Mouse (Mus musculus) liver, adult 2 months (tissue): ENCODE data around the gene Mycl. TPM values are rescaled to one million over a fixed set of nuclear protein-coding genes. Genes with fewer than 3 reads are reported as not detected.
A peak's percentile ranks its signal among the peaks of the same experiment; 100 is the strongest.

Experiments used
- DNase-seq: peaks from one replicate; pipeline ENCODE4 v3.0.0-alpha.2; 2011; ENCODE audit warnings: low read depth, low spot score; ENCODE audit errors: extremely low read depth
- H3K27ac ChIP-seq: fragments of 200-500 bp; replicated peaks from 2 replicates; pipeline ENCODE4 v1.5.1; 2012; ENCODE audit warnings: low read depth, mild to moderate bottlenecking, control low read depth, inconsistent platforms, low read length; ENCODE audit not compliant: insufficient read depth
- H3K27me3 ChIP-seq: fragments of 200-500 bp; 2 replicates; pipeline ENCODE4 v1.6.1; 2012; ENCODE audit warnings: mild to moderate bottlenecking, moderate library complexity, low read length, inconsistent platforms; ENCODE audit not compliant: control insufficient read depth, insufficient read depth
- H3K36me3 ChIP-seq: fragments of 200-500 bp; 2 replicates; pipeline ENCODE4 v1.6.1; 2012; ENCODE audit warnings: low read length, inconsistent platforms; ENCODE audit not compliant: control insufficient read depth, insufficient read depth
- H3K4me1 ChIP-seq: fragments of 200-500 bp; 2 replicates; pipeline ENCODE4 v1.6.1; 2011; ENCODE audit warnings: low read length; ENCODE audit not compliant: control insufficient read depth, insufficient read depth
- H3K4me3 ChIP-seq: fragments of 200-500 bp; 2 replicates; pipeline ENCODE4 v1.5.1; 2011; ENCODE audit warnings: low read depth, mild to moderate bottlenecking, control low read depth, low read length, moderate library complexity; ENCODE audit not compliant: insufficient read depth
- H3K79me2 ChIP-seq: fragments of 200-500 bp; 2 replicates; pipeline ENCODE4 v1.6.1; 2012; ENCODE audit warnings: inconsistent platforms, mild to moderate bottlenecking, low read length, moderate library complexity; ENCODE audit not compliant: control insufficient read depth, insufficient read depth
- H3K9ac ChIP-seq: fragments of 200-500 bp; 2 replicates; pipeline ENCODE4 v1.6.1; 2012; ENCODE audit warnings: low read depth, mild to moderate bottlenecking, control low read depth, inconsistent platforms, low read length
- CTCF ChIP-seq: fragments of 200-500 bp; IDR thresholded peaks from 2 replicates; pipeline ENCODE4 v1.5.1; 2011; ENCODE audit warnings: low read depth, low read length, control low read depth
- POLR2A ChIP-seq: fragments of 200-500 bp; IDR thresholded peaks from 2 replicates; pipeline ENCODE4 v1.6.1; 2011; ENCODE audit warnings: low read length, control low read depth; ENCODE audit not compliant: insufficient read depth; ENCODE audit errors: extremely low read depth
- WGBS: fragments of 180-500 bp; shearing (Covaris S2); methylation state at CpG from one replicate; pipeline ENCODE4 v1.1.7; 2018; 5-methylcytosine and 5-hydroxymethylcytosine counted together
- polyA plus RNA-seq: library from polyadenylated mRNA; depleted of rRNA; stranded (reverse); fragments of >200 nt; gene quantifications from 2 replicates; pipeline ENCODE4 v1.2.3, GENCODE M21; 2012; rRNA removed
- total RNA-seq: library from RNA; depleted of rRNA; stranded (reverse); fragments of >200 nt; gene quantifications from 2 replicates; pipeline ENCODE4 v1.2.3, GENCODE M21; 2014; rRNA removed

The Mycl gene
- 7.0 and 7.6 TPM in 2 replicates for total RNA-seq
- 3.3 and 3.6 TPM in 2 replicates for polyA plus RNA-seq

DNA sequence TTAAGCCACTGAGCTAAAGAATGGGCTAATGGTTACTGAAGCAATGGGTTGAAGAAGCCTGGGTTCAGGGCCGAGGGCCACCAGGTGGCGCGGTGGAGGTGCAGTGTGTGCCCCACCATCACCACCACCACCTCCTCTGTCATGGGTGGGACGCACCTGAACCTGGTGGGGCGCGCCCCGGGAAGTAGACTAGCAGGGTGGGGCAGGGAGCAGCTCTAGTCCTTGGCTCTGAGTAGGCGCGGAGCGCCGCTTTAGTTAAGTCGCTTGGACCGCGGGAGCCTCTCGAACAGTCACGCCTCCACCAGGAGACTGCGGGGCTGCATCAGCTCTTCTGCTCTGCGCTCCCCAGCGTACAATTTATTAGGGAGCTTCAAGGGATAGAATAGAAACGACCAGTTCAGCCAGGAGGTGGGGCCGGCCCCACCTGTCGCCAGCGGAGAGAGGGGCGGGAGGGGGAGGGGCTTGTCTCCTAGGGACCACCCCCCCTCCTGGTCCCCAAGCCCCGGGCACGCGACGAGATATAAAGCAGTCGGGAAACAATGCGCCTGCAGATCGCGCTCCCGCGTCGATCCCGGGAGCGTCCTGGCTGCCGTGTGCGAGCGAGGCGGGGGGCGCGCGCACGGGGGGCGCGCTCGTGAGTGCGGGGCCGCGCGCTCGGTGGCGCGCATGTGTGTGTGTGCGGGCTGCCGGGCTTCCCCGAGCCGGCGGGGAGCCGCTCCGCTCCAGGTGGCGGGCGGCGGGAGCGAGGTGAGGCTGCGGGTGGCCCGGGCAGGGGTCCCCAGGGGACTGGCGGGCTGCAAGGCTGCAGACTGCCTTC, at the start of gene Mycl:
Gene Mycl (plus strand): TSS at position 249 of the 817 bp plus-strand sequence.
- peak; percentile 93 for TF ChIP-seq CTCF
- peak; percentile 8; the same call in 1 of the 2 replicates for TF ChIP-seq POLR2A
- under 1% methylated on average over 68 of the region's 69 CpGs for WGBS
- 0 out of 2 replicates have a peak, but pooled peaks cover 2% of the 10 kb centered on the region for H3K79me2 ChIP-seq
- DNase-seq: no peak
- peak within 1 kb of the TSS; percentile 84 for H3K27ac ChIP-seq
- no peaks in the 10 kb centered on the region for H3K27me3 ChIP-seq
- H3K4me1 ChIP-seq: peaks cover 15% of the 10 kb centered on the region
- H3K9ac ChIP-seq: peak within 1 kb of the TSS; percentile 98
- peak within 1 kb of the TSS; percentile 94 for H3K4me3 ChIP-seq
- H3K36me3 ChIP-seq: no peaks in the 10 kb centered on the region

GRCm38 (mm10) chr4:122947223-122947622, 48.2 kb upstream of the Mycl start:
- no peaks in the 10 kb centered on the region for H3K27me3 ChIP-seq
- H3K4me1 ChIP-seq: no peaks in the 10 kb centered on the region
- H3K79me2 ChIP-seq: no peaks in the 10 kb centered on the region
- DNase-seq: no peak
- TF ChIP-seq POLR2A (no peak), CTCF (no peak)
- WGBS: 93% methylated on average over 3 of the region's 3 CpGs
- H3K36me3 ChIP-seq: peaks cover 36% of the 10 kb centered on the region
- H3K27ac ChIP-seq: no peak overlapping the region
- no peak overlapping the region for H3K4me3 ChIP-seq
- no peak overlapping the region for H3K9ac ChIP-seq

DNA sequence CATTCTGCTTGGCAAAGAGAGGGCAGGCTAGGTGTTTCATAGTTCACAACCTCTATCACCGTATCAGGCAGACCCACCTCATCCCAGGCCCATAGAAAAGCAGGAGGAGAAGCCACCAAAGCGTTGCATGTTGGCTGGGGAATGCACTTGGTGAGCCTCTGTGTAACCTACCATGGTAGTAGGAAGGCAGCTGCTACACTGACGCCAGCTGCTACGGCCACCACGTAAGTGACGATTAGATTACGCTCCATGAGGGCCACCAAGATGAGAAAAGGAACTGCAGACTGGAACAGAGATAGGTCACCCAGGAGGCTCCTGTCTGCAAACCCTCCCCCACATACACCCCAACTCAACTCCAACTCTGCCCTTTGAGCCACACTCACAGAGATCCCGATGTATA, 46.4 kb upstream of the Mycl start:
- WGBS: 92% methylated on average over 8 of the region's 8 CpGs

DNA sequence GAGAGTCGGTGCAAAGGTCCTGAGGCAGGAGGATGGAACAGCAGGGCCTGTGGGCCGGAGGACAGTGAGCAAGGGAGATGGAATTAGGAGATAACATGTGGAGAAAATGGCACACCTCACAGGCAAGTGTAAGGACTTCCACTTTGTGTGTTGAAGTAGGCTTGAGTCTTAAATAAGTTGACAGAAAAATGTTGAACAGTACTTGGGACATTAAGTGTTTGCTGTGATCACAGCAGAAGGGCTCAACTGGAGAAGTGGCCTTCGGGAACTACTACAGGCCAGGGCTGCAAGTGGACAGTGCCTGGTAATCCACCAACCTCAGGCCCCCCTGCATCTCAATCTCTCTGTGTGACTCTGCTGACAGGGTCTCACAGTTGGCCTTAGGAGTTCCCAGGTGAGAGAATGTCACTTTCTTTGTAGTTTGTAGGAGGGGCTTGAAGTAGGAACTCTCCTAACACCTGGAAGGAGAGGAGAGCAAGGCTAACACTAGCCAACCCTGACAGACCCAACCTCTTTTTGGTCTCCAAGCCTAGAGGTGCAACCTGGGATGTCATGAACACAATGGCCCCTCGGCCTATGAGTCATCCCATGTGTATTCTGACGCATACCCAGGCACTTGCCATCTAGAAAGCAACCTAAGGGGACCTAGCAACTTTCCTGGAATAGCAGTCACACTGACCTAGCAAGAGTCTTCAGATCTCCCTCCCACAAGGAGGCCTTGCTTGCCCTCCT, 40.6 kb upstream of the Mycl start:
- Histone ChIP-seq H3K36me3 (peaks cover 41% of the 10 kb centered on the region), H3K4me1 (peaks cover 13% of the 10 kb centered on the region), H3K4me3 (peak overlapping the region; percentile 15; the same call in 1 of the 2 replicates), H3K27me3 (no peaks in the 10 kb centered on the region), H3K9ac (peak overlapping the region; percentile 68), H3K79me2 (no peaks in the 10 kb centered on the region), H3K27ac (peak overlapping the region; percentile 79)
- TF ChIP-seq CTCF (no peak), POLR2A (no peak)
- WGBS: 53% methylated on average over 5 of the region's 5 CpGs
- no peak for DNase-seq

More for the DNA sequence above, 46.4 kb upstream of the Mycl start:
- peaks cover 2% of the 10 kb centered on the region; the same call in 1 of the 2 replicates for H3K4me1 ChIP-seq
- H3K27me3 ChIP-seq: no peaks in the 10 kb centered on the region
- H3K36me3 ChIP-seq: peaks cover 47% of the 10 kb centered on the region
- no peak for TF ChIP-seq POLR2A
- TF ChIP-seq CTCF: no peak
- no peak for DNase-seq
- H3K79me2 ChIP-seq: no peaks in the 10 kb centered on the region
- no peak overlapping the region for H3K4me3 ChIP-seq
- H3K27ac ChIP-seq: no peak overlapping the region
- H3K9ac ChIP-seq: no peak overlapping the region

- Histone ChIP-seq H3K4me1 (peaks cover 13% of the 10 kb centered on the region), H3K27me3 (no peaks in the 10 kb centered on the region), H3K27ac (peak overlapping the region; percentile 79), H3K4me3 (peak overlapping the region; percentile 15; the same call in 1 of the 2 replicates), H3K9ac (peak overlapping the region; percentile 68), H3K79me2 (no peaks in the 10 kb centered on the region), H3K36me3 (peaks cover 36% of the 10 kb centered on the region; the same call in 1 of the 2 replicates)
- peak; percentile 50; the same call in 1 of the 2 replicates for TF ChIP-seq POLR2A
- TF ChIP-seq CTCF: no peak
- DNase-seq: peak; percentile 84
- 15% methylated on average over 17 of the region's 17 CpGs for WGBS
Measured at GRCm38 (mm10) chr4:122955412-122956136, 39.9 kb upstream of the Mycl start.
